ENCODE assay signal across 10 mouse cellular contexts in genomic region chr9:96162421-96162820, GRCm38 (mm10).
"Had no signal": no experiment of that assay in that cellular context is flagged by ENCODE, and none has a peak within 500 bp of the region (broad histone marks: within the 10 kb centered on the region; RNA-seq: fewer than 3 reads in every experiment).

No protein-coding gene starts in this region.

- H3K27ac ChIP-seq: limb, embryonic 15.5 days; liver, embryonic 14.5 days; midbrain, embryonic 13.5 days had no signal

- H3K27me3 ChIP-seq: limb, embryonic 15.5 days; midbrain, embryonic 13.5 days had no signal

- H3K9ac ChIP-seq: limb, embryonic 15.5 days; liver, embryonic 14.5 days; midbrain, embryonic 13.5 days had no signal

- DNase-seq: layer of hippocampus, adult 9-11 months; layer of hippocampus, postnatal 36 days; lung, adult 18-20 months; lung, postnatal 36 days; right cerebral cortex, postnatal 14 days; thymus, postnatal 36 days had no signal

- H3K9me3 ChIP-seq: limb, embryonic 15.5 days; midbrain, embryonic 13.5 days had no signal

- H3K4me3 ChIP-seq: limb, embryonic 15.5 days; midbrain, embryonic 13.5 days had no signal

- ATAC-seq: intestine, embryonic 16.5 days; midbrain, embryonic 13.5 days had no signal

- H3K36me3 ChIP-seq: midbrain, embryonic 13.5 days had no signal

- H3K4me2 ChIP-seq: limb, embryonic 15.5 days; midbrain, embryonic 13.5 days had no signal

- H3K4me1 ChIP-seq: limb, embryonic 15.5 days; midbrain, embryonic 13.5 days had no signal
